Mouse (Mus musculus) heart, adult 11 months (tissue): ENCODE results near the gene Mt2.

Experiments
- DNase-seq: peaks from one replicate; pipeline ENCODE4 v3.0.0; 2022

Gene Mt2

DNA sequence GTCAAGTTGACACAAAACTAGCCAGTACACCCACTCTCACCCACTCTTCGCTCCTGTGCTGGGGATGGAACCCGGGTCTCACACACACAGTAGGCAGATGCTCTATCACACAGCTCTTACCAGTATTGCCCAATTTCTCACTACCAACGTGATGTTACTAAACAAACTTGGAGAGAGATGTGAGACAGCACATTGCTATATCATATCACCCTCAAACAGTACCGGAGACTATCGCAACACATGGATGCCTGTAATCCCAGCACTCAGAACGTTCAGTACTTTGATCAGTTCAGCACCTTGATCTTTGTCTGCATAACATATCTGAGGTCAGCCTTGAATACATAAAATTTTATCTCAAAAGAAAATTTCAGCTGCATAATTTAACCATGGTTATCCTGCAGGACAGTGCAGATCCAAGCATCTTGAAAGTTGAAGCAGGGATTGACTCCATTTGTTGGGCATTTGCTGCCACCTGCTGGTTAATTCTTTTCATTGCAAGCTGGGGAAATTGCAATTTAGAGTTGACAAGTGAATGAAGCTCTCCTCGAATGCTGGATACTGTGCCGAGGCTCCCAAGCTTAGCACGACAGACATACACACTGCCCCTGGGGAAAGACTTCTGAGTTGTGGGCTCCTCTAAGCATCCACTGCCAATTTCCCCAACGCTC, 26.9 kb downstream of the Mt2 start:
- no peak for DNase-seq

- no peak for DNase-seq
These were observed 31.6 kb downstream of the Mt2 start for GRCm38 (mm10) chr8:94204043-94204442.

DNA sequence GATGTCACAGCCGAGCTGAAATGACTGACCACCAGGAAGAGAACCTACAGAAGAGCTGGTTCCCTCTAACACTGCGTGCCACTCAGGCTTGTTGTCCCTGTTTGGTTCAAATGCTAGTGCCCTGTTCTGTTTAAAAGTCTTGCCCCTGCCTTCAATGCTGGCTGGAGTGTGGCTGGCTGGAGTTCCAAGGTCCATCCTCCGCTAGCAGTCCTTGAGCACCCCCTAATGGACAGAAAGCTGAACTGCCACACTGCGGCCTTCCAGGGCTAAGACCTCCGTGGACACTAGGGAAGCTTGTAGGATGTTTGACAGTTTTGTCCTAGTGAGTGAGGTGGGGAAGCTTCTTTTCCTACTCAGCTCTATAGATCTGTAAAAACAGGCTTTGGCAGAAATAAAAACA, 33.3 kb downstream of the Mt2 start:
- DNase-seq: peak; percentile 92

GRCm38 (mm10) chr8:94206256-94206655, 33.8 kb downstream of the Mt2 start:
- DNase-seq: no peak

- DNase-seq: no peak
These were observed 35.0 kb downstream of the Mt2 start for GRCm38 (mm10) chr8:94207491-94207890.

DNA sequence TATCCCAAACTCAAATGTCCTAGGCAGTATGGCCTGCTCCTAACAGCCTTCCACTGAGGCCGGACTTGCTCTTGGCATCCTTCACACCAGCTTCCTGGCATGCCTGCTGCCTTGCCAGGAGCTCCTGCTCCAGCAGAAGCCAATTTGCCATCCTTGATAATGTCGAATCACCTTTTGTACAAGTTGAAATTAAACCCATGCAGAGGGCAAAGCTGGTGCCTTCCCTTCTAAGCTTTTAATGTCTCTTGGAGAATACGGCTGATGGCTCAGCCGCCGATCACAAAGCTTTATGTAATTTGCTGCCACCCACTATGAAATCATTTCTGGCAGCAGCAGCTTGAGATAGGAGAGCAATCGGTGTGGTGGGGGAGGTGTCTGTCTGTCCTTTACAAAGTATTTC, 37.2 kb downstream of the Mt2 start:
- DNase-seq: peak; percentile 90

DNA sequence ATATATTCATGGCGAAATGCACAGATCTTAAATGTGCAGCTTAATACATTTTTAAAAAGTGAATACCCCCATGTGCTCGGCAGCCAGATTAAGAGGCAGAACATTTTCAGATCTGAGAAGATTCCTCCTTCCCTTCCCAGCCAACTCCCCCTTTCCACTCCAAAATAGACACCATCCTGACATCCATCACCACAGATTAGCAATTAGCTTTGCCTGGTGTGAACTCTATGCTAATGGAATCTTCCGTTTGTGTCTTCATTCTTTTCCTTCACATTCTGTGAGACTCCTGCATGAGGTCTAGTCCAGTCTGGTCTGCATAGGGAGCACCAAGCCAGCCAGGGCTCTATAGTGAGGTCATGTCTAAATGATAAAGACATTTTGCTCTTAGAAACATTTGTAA, 37.8 kb downstream of the Mt2 start:
- DNase-seq: peak; percentile 57

- DNase-seq: no peak
These were observed 41.4 kb downstream of the Mt2 start for GRCm38 (mm10) chr8:94213819-94214218.

DNA sequence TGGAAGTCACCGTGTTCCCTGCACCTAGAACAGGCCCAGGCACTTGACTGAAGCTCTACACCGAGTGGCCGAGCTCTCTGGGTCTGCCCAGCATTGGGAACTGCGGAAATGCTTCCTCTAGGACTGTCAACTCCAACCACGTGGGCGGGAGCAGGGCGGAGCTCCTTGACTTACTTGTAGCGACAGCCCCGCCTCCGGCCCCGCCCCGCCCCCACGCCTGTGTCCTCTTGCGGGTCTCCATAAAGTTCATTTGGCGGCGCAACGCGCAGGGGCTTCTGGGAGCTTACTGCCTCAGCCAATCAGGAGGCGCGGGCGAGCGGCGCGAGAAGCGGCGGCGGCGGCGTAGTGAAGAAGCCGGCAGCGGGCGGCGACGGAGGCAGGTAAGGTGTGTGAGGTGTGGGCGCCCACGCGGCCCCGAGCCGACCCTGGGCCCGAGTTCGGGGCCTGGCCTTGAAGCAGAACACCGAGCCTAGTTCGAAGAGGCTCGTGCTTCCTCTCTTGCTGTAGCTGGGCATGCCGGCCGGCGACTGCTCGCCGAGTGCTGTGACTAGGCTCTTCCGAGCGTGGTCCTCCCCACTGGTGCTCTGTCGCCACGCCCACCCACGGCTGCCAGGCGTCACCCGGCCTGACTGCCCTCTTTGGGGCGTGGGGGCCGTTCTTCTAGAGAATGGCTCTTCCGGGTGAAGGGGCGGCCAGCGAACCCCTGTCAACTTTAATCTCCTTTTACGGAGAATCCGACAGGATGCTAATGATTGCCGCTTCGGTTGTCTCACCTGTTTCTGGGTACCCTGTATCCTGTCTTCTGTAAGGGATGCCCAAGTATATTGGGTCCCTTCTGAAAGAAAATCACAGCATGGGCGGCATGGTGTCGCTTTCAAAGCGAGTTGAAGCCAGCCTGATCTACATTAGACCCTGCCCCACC, 42.0 kb downstream of the Mt2 start, which contains the start of gene Nup93:
Gene Nup93 (plus strand): TSS at position 313 of the 922 bp plus-strand sequence.
- DNase-seq: peak; percentile 100
